Mouse (Mus musculus) CH12F3 (cell line): ENCODE measurements around the gene Cmya5.

Source experiments
- in situ Hi-C: fragments of 300-500 bp; cut with MboI; formaldehyde crosslinking; loops from 2 replicates; pipeline ENCODE4 v1.14.3; 2020; ENCODE audit warnings: low sequenced_read_pairs

Gene Cmya5

GRCm38 (mm10) chr13:93000640-93001351 is 143.7 kb downstream of the Cmya5 start:
- in situ Hi-C loops, result no loop called here

GRCm38 (mm10) chr13:92999860-93000259 is 144.7 kb downstream of the Cmya5 start:
- in situ Hi-C loops, result loop anchor here (25.0 kb wide), 1 partner anchor 612 kb away; no protein-coding TSS in a partner anchor

- in situ Hi-C loops, result loop anchor here (25.0 kb wide), 1 partner anchor 618 kb away; no protein-coding TSS in a partner anchor
These were observed 149.8 kb downstream of the Cmya5 start for GRCm38 (mm10) chr13:92994743-92995142.

- in situ Hi-C loops, result loop anchor here (25.0 kb wide), 1 partner anchor 619 kb away; no protein-coding TSS in a partner anchor
These were observed 151.7 kb downstream of the Cmya5 start for GRCm38 (mm10) chr13:92992823-92993222.
